Mouse (Mus musculus): Measurements from ENCODE around the gene P3h2. TPM values are rescaled to one million over a fixed set of nuclear protein-coding genes. Genes with fewer than 3 reads are reported as not detected.

Gene P3h2
- polyA plus RNA-seq, 1 experiment from 2014 or later = 3.6 TPM

DNA sequence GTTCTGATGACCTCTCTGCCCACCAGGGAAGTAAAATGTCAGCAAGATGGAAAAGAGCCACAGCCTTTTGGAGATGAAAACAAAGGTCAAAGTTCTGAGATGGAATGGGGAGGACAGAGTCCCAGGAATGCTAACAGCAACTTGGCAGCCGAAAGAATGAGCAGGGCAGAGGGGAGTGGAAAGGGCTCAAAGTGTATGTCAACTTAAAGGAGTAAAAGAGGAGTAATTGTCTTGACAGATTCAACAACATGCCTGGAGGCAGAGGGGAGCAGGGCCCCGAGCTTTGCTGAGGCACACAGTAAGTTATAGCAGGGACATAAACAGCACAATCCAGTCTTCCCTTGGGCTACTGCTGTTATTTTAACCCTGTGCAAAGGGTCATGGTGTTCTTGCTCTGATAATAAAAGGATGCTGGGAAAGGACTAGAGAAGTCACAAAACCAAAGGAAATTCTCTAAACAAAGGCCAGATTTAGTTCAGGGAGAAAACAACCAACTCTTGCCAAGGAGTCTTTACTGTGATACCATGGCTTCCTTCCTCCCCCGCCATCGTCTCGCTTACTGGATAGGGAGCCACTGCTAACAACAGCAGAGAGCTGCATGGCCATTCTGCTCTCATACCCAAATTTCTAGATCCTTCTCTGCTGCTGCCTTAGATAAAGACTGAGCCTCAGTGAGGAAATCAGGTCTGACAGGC lies 56.0 kb downstream of the P3h2 start:
- Histone ChIP-seq H3K9me3 (replicated peaks; ENCODE audit: control insufficient read depth, low read length) (no peaks in the 10 kb centered on the region), H3K9ac (ENCODE audit: low read length) (no peak overlapping the region), H3K4me2 (ENCODE audit: low read depth, low read length) (no peak overlapping the region), H3K4me1 (ENCODE audit: control insufficient read depth, insufficient read depth, low read length) (peaks cover 53% of the 10 kb centered on the region), H3K27ac (ENCODE audit: low read length) (peak overlapping the region; percentile 84), H3K36me3 (ENCODE audit: control insufficient read depth, insufficient read depth) (no peaks in the 10 kb centered on the region), H3K27me3 (ENCODE audit: control insufficient read depth, insufficient read depth, low read length) (no peaks in the 10 kb centered on the region), H3K4me3 (ENCODE audit: low read length) (no peak overlapping the region)
- ATAC-seq (replicated peaks; ENCODE audit: extremely low read depth, insufficient read depth, low FRiP score) = peak; percentile 72
- WGBS = 49% methylated on average over 5 of the region's 5 CpGs

- no peak overlapping the region for H3K4me3 ChIP-seq (ENCODE audit: low read length)
- no peak overlapping the region for H3K9ac ChIP-seq (ENCODE audit: low read length)
- peak overlapping the region; percentile 84 for H3K27ac ChIP-seq (ENCODE audit: low read length)
- 27% methylated on average over 3 of the region's 3 CpGs for WGBS
- ATAC-seq (replicated peaks; ENCODE audit: extremely low read depth, insufficient read depth, low FRiP score) = peak; percentile 78
- H3K4me2 ChIP-seq (ENCODE audit: low read depth, low read length) = no peak overlapping the region
- H3K9me3 ChIP-seq (replicated peaks; ENCODE audit: control insufficient read depth, low read length) = no peaks in the 10 kb centered on the region
- H3K4me1 ChIP-seq (ENCODE audit: control insufficient read depth, insufficient read depth, low read length) = peaks cover 50% of the 10 kb centered on the region
- no peaks in the 10 kb centered on the region for H3K27me3 ChIP-seq (ENCODE audit: control insufficient read depth, insufficient read depth, low read length)
- no peaks in the 10 kb centered on the region for H3K36me3 ChIP-seq (ENCODE audit: control insufficient read depth, insufficient read depth)
Measured at GRCm38 (mm10) chr16:26047870-26048269, 57.7 kb downstream of the P3h2 start.

- no peaks in the 10 kb centered on the region for H3K9me3 ChIP-seq (replicated peaks; ENCODE audit: control insufficient read depth, low read length)
- no peaks in the 10 kb centered on the region for H3K36me3 ChIP-seq (ENCODE audit: control insufficient read depth, insufficient read depth)
- H3K9ac ChIP-seq (ENCODE audit: low read length) = no peak overlapping the region
- peak overlapping the region; percentile 84 for H3K27ac ChIP-seq (ENCODE audit: low read length)
- peaks cover 52% of the 10 kb centered on the region for H3K4me1 ChIP-seq (ENCODE audit: control insufficient read depth, insufficient read depth, low read length)
- no peak overlapping the region for H3K4me3 ChIP-seq (ENCODE audit: low read length)
- ATAC-seq (replicated peaks; ENCODE audit: extremely low read depth, insufficient read depth, low FRiP score) = no peak
- H3K4me2 ChIP-seq (ENCODE audit: low read depth, low read length) = no peak overlapping the region
- WGBS = 31% methylated on average over 1 of the region's 1 CpGs
- no peaks in the 10 kb centered on the region for H3K27me3 ChIP-seq (ENCODE audit: control insufficient read depth, insufficient read depth, low read length)
Measured at GRCm38 (mm10) chr16:26047396-26047795, 58.2 kb downstream of the P3h2 start.

DNA sequence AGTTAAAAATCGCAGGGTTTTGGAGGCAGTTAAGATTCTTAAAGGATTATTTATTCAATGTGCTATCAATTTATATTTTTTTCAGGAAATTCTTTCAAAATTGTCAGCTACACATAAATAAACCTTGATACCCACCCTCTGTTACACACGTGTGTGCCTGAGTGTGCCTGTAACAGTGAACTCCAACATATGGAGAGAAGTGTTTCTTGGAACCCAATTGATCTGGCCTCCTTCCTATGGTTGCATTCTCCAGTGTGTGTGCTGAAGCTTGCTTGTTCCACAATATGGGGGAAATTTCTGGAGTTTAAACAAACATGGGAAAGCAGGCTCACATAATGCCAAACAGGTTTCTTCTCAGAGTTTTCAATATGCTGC lies 63.7 kb downstream of the P3h2 start:
- Histone ChIP-seq H3K4me1 (ENCODE audit: control insufficient read depth, insufficient read depth, low read length) (peaks cover 25% of the 10 kb centered on the region), H3K9me3 (replicated peaks; ENCODE audit: control insufficient read depth, low read length) (no peaks in the 10 kb centered on the region), H3K27me3 (ENCODE audit: control insufficient read depth, insufficient read depth, low read length) (no peaks in the 10 kb centered on the region), H3K9ac (ENCODE audit: low read length) (no peak overlapping the region), H3K36me3 (ENCODE audit: control insufficient read depth, insufficient read depth) (no peaks in the 10 kb centered on the region), H3K4me2 (ENCODE audit: low read depth, low read length) (peak overlapping the region; percentile 55), H3K4me3 (ENCODE audit: low read length) (no peak overlapping the region; the same call in 1 of the 2 replicates), H3K27ac (ENCODE audit: low read length) (peak overlapping the region; percentile 72)
- no peak for ATAC-seq (replicated peaks; ENCODE audit: extremely low read depth, insufficient read depth, low FRiP score)
- 26% methylated on average over 2 of the region's 2 CpGs for WGBS

DNA sequence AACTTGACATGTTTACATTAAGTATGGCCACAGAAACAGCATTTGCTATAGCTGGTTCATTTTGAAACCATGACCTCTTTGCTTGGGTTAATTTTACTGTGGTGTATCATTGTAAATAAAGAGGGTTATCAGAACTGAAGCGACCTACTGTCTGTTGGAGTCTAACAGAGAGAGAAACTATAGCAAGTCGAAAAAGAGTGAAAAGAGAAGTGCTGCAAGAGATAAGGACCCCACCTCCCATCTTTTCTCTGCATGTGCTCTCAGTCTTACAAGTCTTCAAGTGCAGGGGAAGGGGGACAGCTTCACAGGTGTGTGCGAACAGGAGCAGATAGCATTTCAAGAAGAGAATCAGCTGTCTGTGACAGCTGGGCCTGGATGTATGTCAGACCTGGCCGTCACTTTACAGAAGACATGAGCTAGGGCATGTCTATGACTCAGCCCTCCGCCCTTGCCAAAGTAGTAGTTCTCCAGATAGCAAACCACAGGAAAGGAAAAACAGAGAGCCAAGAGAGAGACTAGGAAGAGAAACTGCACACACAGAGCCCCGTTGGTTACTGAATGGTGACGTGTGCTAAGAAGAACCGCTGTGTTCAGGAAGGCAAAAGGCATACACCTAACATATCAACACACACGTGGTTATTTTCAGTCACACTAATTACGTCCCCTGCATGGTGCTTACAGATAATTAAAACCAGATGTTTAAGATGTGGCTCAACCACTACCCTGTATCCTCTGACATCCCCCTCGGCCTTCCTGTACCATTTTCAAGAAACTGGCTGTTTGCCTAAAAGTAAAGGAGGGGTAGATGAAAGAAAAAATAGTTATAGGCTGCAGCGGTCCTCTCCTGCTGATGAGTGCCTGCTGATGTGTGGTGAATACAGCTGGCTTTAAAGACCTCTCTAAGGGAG lies 64.3 kb downstream of the P3h2 start:
- no peaks in the 10 kb centered on the region for H3K9me3 ChIP-seq (replicated peaks; ENCODE audit: control insufficient read depth, low read length)

DNA sequence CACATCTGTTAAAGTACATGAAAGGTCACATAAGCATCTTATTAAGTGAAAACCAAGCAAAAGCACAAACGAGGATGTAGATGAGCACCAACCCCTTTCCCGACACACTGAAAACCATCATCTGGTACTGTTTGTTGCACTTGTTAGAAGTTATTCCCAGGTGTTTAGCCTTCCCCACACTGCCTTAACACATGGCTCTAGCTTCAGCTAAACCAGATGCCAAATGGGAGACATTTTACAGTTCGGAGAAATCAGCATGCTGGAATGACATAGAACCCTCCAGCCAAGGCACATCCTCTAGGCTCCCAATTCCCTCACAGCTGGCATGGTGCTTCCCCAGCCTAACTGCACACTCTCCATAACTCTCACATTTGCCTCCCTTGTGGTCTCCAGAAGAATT lies 66.3 kb downstream of the P3h2 start:
- H3K9me3 ChIP-seq (replicated peaks; ENCODE audit: control insufficient read depth, low read length) = no peaks in the 10 kb centered on the region
- H3K4me3 ChIP-seq (ENCODE audit: low read length) = no peak overlapping the region
- no peak overlapping the region for H3K4me2 ChIP-seq (ENCODE audit: low read depth, low read length)
- H3K4me1 ChIP-seq (ENCODE audit: control insufficient read depth, insufficient read depth, low read length) = peaks cover 30% of the 10 kb centered on the region
- ATAC-seq (replicated peaks; ENCODE audit: extremely low read depth, insufficient read depth, low FRiP score) = no peak
- 70% methylated on average over 3 of the region's 3 CpGs for WGBS
- H3K36me3 ChIP-seq (ENCODE audit: control insufficient read depth, insufficient read depth) = no peaks in the 10 kb centered on the region
- no peak overlapping the region for H3K27ac ChIP-seq (ENCODE audit: low read length)
- H3K27me3 ChIP-seq (ENCODE audit: control insufficient read depth, insufficient read depth, low read length) = no peaks in the 10 kb centered on the region
- H3K9ac ChIP-seq (ENCODE audit: low read length) = no peak overlapping the region

More for the DNA sequence above, 64.3 kb downstream of the P3h2 start:
- peak; percentile 85 for ATAC-seq (replicated peaks; ENCODE audit: extremely low read depth, insufficient read depth, low FRiP score)
- Histone ChIP-seq H3K27ac (ENCODE audit: low read length) (peak overlapping the region; percentile 72), H3K36me3 (ENCODE audit: control insufficient read depth, insufficient read depth) (no peaks in the 10 kb centered on the region), H3K9ac (ENCODE audit: low read length) (0 out of 2 replicates have a peak overlapping the region, but pooled peaks have one; percentile 4), H3K4me3 (ENCODE audit: low read length) (peak overlapping the region; percentile 35), H3K4me1 (ENCODE audit: control insufficient read depth, insufficient read depth, low read length) (peaks cover 25% of the 10 kb centered on the region), H3K27me3 (ENCODE audit: control insufficient read depth, insufficient read depth, low read length) (no peaks in the 10 kb centered on the region), H3K4me2 (ENCODE audit: low read depth, low read length) (peak overlapping the region; percentile 55)
- 13% methylated on average over 12 of the region's 12 CpGs for WGBS

- H3K4me2 ChIP-seq (ENCODE audit: low read depth, low read length) = no peak overlapping the region
- no peak for ATAC-seq (replicated peaks; ENCODE audit: extremely low read depth, insufficient read depth, low FRiP score)
- peaks cover 8% of the 10 kb centered on the region; the same call in 1 of the 2 replicates for H3K9me3 ChIP-seq (replicated peaks; ENCODE audit: control insufficient read depth, low read length)
- peaks cover 5% of the 10 kb centered on the region; the same call in 1 of the 2 replicates for H3K36me3 ChIP-seq (ENCODE audit: control insufficient read depth, insufficient read depth)
- WGBS = 50% methylated on average over 3 of the region's 3 CpGs
- H3K27ac ChIP-seq (ENCODE audit: low read length) = no peak overlapping the region; the same call in 1 of the 2 replicates
- H3K9ac ChIP-seq (ENCODE audit: low read length) = no peak overlapping the region
- no peaks in the 10 kb centered on the region for H3K27me3 ChIP-seq (ENCODE audit: control insufficient read depth, insufficient read depth, low read length)
- 0 out of 2 replicates have a peak, but pooled peaks cover 10% of the 10 kb centered on the region for H3K4me1 ChIP-seq (ENCODE audit: control insufficient read depth, insufficient read depth, low read length)
- no peak overlapping the region for H3K4me3 ChIP-seq (ENCODE audit: low read length)
Measured at GRCm38 (mm10) chr16:26035525-26035924, 70.1 kb downstream of the P3h2 start.

- 0 out of 2 replicates have a peak, but pooled peaks cover 9% of the 10 kb centered on the region for H3K4me1 ChIP-seq (ENCODE audit: control insufficient read depth, insufficient read depth, low read length)
- H3K4me2 ChIP-seq (ENCODE audit: low read depth, low read length) = no peak overlapping the region
- H3K4me3 ChIP-seq (ENCODE audit: low read length) = no peak overlapping the region
- WGBS = 62% methylated on average over 5 of the region's 5 CpGs
- no peak for ATAC-seq (replicated peaks; ENCODE audit: extremely low read depth, insufficient read depth, low FRiP score)
- H3K9me3 ChIP-seq (replicated peaks; ENCODE audit: control insufficient read depth, low read length) = peaks cover 8% of the 10 kb centered on the region; the same call in 1 of the 2 replicates
- no peak overlapping the region for H3K9ac ChIP-seq (ENCODE audit: low read length)
- peak overlapping the region; percentile 61 for H3K27ac ChIP-seq (ENCODE audit: low read length)
- no peaks in the 10 kb centered on the region for H3K27me3 ChIP-seq (ENCODE audit: control insufficient read depth, insufficient read depth, low read length)
- peaks cover 5% of the 10 kb centered on the region; the same call in 1 of the 2 replicates for H3K36me3 ChIP-seq (ENCODE audit: control insufficient read depth, insufficient read depth)
Measured at GRCm38 (mm10) chr16:26035079-26035478, 70.5 kb downstream of the P3h2 start.
